Mouse (Mus musculus) MEL (cell line): ENCODE data around the gene Tnfrsf19. TPM values are rescaled to one million over a fixed set of nuclear protein-coding genes. Genes with fewer than 3 reads are reported as not detected.

Source experiments
- DNase-seq: peaks from one replicate; pipeline ENCODE4 v3.0.0; 2011; ENCODE audit warnings: low read depth, low spot score
- H3K27ac ChIP-seq: 2 replicates; pipeline ENCODE4 v1.5.1; 2012; ENCODE audit warnings: low read depth, mild to moderate bottlenecking, control low read depth, low read length, moderate library complexity; ENCODE audit not compliant: control insufficient read depth
- H3K27me3 ChIP-seq, 2 experiments: fragments of 150-350 bp in 1 of 2; sonication (generic) in 1 of 2; 2 replicates each; pipeline ENCODE4 v1.6.1; 2012; ENCODE audit warnings: low read length in 2 of 2, mild to moderate bottlenecking in 2 of 2, improper control_type of control experiment in 1 of 2, moderate library complexity in 1 of 2; ENCODE audit not compliant: insufficient read depth in 2 of 2, control insufficient read depth in 1 of 2
- H3K36me3 ChIP-seq, 2 experiments: 2 replicates each; pipeline ENCODE4 v1.6.1; 2012 to 2014; ENCODE audit warnings: low read length in 2 of 2, improper control_type of control experiment in 1 of 2, inconsistent platforms in 1 of 2, mild to moderate bottlenecking in 1 of 2; ENCODE audit not compliant: insufficient read depth in 2 of 2, control insufficient read depth in 1 of 2
- H3K4me1 ChIP-seq, 2 experiments: fragments of 150-350 bp in 1 of 2; sonication (generic) in 1 of 2; 2 replicates each; pipeline ENCODE4 v1.6.1; 2012; ENCODE audit warnings: low read length in 2 of 2, improper control_type of control experiment in 1 of 2, mild to moderate bottlenecking in 1 of 2; ENCODE audit not compliant: insufficient read depth in 2 of 2, control insufficient read depth in 1 of 2
- H3K4me3 ChIP-seq, 2 experiments: fragments of 150-350 bp in 1 of 2; sonication (generic) in 1 of 2; 2 replicates each; pipeline ENCODE4 v1.5.1; 2012; ENCODE audit warnings: low read depth in 2 of 2, low read length in 2 of 2, mild to moderate bottlenecking in 2 of 2, moderate library complexity in 2 of 2, control low read depth in 1 of 2, improper control_type of control experiment in 1 of 2; ENCODE audit not compliant: control insufficient read depth in 1 of 2, insufficient read depth in 1 of 2
- H3K79me2 ChIP-seq: 2 replicates; pipeline ENCODE4 v1.6.1; 2012; ENCODE audit warnings: mild to moderate bottlenecking, low read length, moderate library complexity; ENCODE audit not compliant: control insufficient read depth, poor library complexity, insufficient read depth
- H3K9ac ChIP-seq: 2 replicates; pipeline ENCODE4 v1.6.1; 2012; ENCODE audit warnings: low read depth, mild to moderate bottlenecking, control low read depth, low read length, moderate library complexity; ENCODE audit not compliant: control insufficient read depth, poor library complexity, severe bottlenecking
- H3K9me3 ChIP-seq: fragments of 150-350 bp; sonication (generic); replicated peaks from 2 replicates; pipeline ENCODE4 v1.6.1; 2012; ENCODE audit warnings: mild to moderate bottlenecking, low read length, improper control_type of control experiment, moderate library complexity; ENCODE audit not compliant: insufficient read depth
- BHLHE40 ChIP-seq: IDR thresholded peaks from 2 replicates; pipeline ENCODE4 v1.6.1; 2012; ENCODE audit warnings: low read depth, mild to moderate bottlenecking, inconsistent platforms, low read length, improper control_type of control experiment, borderline replicate concordance
- CHD1 ChIP-seq: IDR thresholded peaks from 2 replicates; pipeline ENCODE4 v1.6.1; 2012; ENCODE audit warnings: low read depth, mild to moderate bottlenecking, inconsistent platforms, low read length, improper control_type of control experiment
- CTCF ChIP-seq, 3 experiments: IDR thresholded peaks in 2 of 3; conservative IDR thresholded peaks in 1 of 3; 2 replicates each; pipeline ENCODE4 v1.5.1; 2011 to 2012; ENCODE audit warnings: low read length in 3 of 3, low read depth in 2 of 3, mild to moderate bottlenecking in 2 of 3, improper control_type of control experiment in 1 of 3, inconsistent platforms in 1 of 3, mixed read lengths in 1 of 3, moderate library complexity in 1 of 3; ENCODE audit not compliant: control insufficient read depth in 1 of 3, insufficient read depth in 1 of 3, poor library complexity in 1 of 3, severe bottlenecking in 1 of 3
- EP300 ChIP-seq, 2 experiments: IDR thresholded peaks; 2 replicates each; pipeline ENCODE4 v1.6.1; 2011; ENCODE audit warnings: improper control_type of control experiment in 2 of 2, low read length in 2 of 2, low read depth in 1 of 2, mild to moderate bottlenecking in 1 of 2
- GABPA ChIP-seq: IDR thresholded peaks from 2 replicates; pipeline ENCODE4 v1.6.1; 2012; ENCODE audit warnings: low read depth, mild to moderate bottlenecking, inconsistent platforms, low read length, improper control_type of control experiment, moderate library complexity
- MAFK ChIP-seq: IDR thresholded peaks from 2 replicates; pipeline ENCODE4 v1.6.1; 2011; ENCODE audit warnings: low read depth, mild to moderate bottlenecking, low read length, improper control_type of control experiment, borderline replicate concordance
- MAX ChIP-seq: IDR thresholded peaks from 2 replicates; pipeline ENCODE4 v1.6.1; 2011; ENCODE audit warnings: low read length, improper control_type of control experiment
- MEF2A ChIP-seq: IDR thresholded peaks from 2 replicates; pipeline ENCODE4 v1.6.1; 2014; ENCODE audit warnings: low read depth, mild to moderate bottlenecking, inconsistent platforms, low read length, improper control_type of control experiment; ENCODE audit not compliant: poor library complexity, insufficient replicate concordance, severe bottlenecking; ENCODE audit errors: extremely low read depth
- MXI1 ChIP-seq: IDR thresholded peaks from 2 replicates; pipeline ENCODE4 v1.6.1; 2011; ENCODE audit warnings: mild to moderate bottlenecking, low read depth, low read length, improper control_type of control experiment
- MYB ChIP-seq: IDR thresholded peaks from 2 replicates; pipeline ENCODE4 v1.6.1; 2011; ENCODE audit warnings: mild to moderate bottlenecking, low read depth, low read length, improper control_type of control experiment
- RAD21 ChIP-seq: IDR thresholded peaks from 2 replicates; pipeline ENCODE4 v1.6.1; 2011; ENCODE audit warnings: mild to moderate bottlenecking, low read depth, low read length, improper control_type of control experiment
- RCOR1 ChIP-seq: IDR thresholded peaks from 2 replicates; pipeline ENCODE4 v1.6.1; 2012; ENCODE audit warnings: low read depth, mild to moderate bottlenecking, inconsistent platforms, low read length, improper control_type of control experiment
- SMC3 ChIP-seq: IDR thresholded peaks from 2 replicates; pipeline ENCODE4 v1.6.1; 2011; ENCODE audit warnings: low read depth, low read length, improper control_type of control experiment
- TBP ChIP-seq: IDR thresholded peaks from 2 replicates; pipeline ENCODE4 v1.8.0; 2011; ENCODE audit warnings: low read depth, low read length, improper control_type of control experiment
- USF1 ChIP-seq: IDR thresholded peaks from 2 replicates; pipeline ENCODE4 v1.6.1; 2014; ENCODE audit warnings: low read depth, mild to moderate bottlenecking, inconsistent platforms, low read length, improper control_type of control experiment, moderate library complexity
- ZC3H11A ChIP-seq: IDR thresholded peaks from 2 replicates; pipeline ENCODE4 v1.6.1; 2012; ENCODE audit warnings: low read depth, mild to moderate bottlenecking, inconsistent platforms, low read length, improper control_type of control experiment
- ZNF384 ChIP-seq: IDR thresholded peaks from 2 replicates; pipeline ENCODE4 v1.6.1; 2012; ENCODE audit warnings: low read depth, mild to moderate bottlenecking, inconsistent platforms, low read length, improper control_type of control experiment
- polyA plus RNA-seq, 2 experiments: library from polyadenylated mRNA; stranded (reverse) in 1 of 2; unstranded in 1 of 2; fragments of >175 nt in 1 of 2; fragments of >200 nt in 1 of 2; gene quantifications; 2 replicates each; pipeline versions ENCODE4 v1.2.1 to v1.2.4; 2012; ENCODE audit warnings: low replicate concordance in 2 of 2, low read depth in 1 of 2; ENCODE audit not compliant: insufficient read length in 2 of 2, insufficient read depth in 1 of 2, missing spikeins in 1 of 2
- total RNA-seq: library from RNA; depleted of rRNA; stranded (reverse); fragments of 300-350 nt; gene quantifications from 2 replicates; pipeline ENCODE4 v1.2.3, GENCODE M21; 2012

Gene Tnfrsf19
- total and polyA plus RNA-seq, 3 experiments, result not detected

DNA sequence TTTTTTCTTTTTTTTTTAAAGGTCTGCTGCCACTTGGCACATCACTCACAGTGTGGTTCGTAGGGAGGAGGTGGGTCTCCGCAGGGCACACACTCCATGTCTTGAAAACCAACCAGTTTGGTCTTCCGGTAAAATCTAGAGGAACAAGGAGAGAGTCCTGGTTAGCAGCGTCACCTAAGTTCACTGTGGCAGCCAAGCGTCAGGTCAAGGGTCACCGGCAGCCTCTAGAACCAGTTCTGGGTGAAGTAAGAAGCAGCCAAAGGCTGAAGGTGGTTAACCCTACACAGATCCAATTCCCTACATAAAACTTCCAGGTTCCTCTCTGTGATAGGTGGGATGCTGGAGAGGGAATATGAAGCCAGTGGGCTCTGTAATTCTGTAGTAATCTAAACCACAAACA is 49.7 kb downstream of the Tnfrsf19 start:
- Histone ChIP-seq H3K79me2 (no peaks in the 10 kb centered on the region), H3K27me3 (no peaks in the 10 kb centered on the region), H3K4me1 (no peaks in the 10 kb centered on the region), H3K9me3 (no peaks in the 10 kb centered on the region), H3K27ac (no peak overlapping the region), H3K4me3 (no peak overlapping the region), H3K9ac (no peak overlapping the region), H3K36me3 (no peaks in the 10 kb centered on the region)
- DNase-seq, result no peak
- TF ChIP-seq GABPA (no peak), MAFK (no peak), CHD1 (no peak), RAD21 (no peak), SMC3 (no peak)

- DNase-seq, result no peak
- Histone ChIP-seq H3K36me3 (no peaks in the 10 kb centered on the region), H3K79me2 (no peaks in the 10 kb centered on the region), H3K27ac (no peak overlapping the region), H3K9me3 (no peaks in the 10 kb centered on the region), H3K27me3 (no peaks in the 10 kb centered on the region), H3K4me3 (no peak overlapping the region), H3K4me1 (no peaks in the 10 kb centered on the region), H3K9ac (no peak overlapping the region)
- TF ChIP-seq USF1 (peak; percentile 51; the same call in 1 of the 2 replicates), MAX (0 out of 2 replicates have a peak, but pooled peaks have one; percentile 17), MYB (no peak)
Measured at GRCm38 (mm10) chr14:60993506-60993905, 52.8 kb downstream of the Tnfrsf19 start.

GRCm38 (mm10) chr14:60993092-60993491 is 53.2 kb downstream of the Tnfrsf19 start:
- peak overlapping the region in 1 of 2 experiments; percentile 5; a peak in 1 of 4 replicates for H3K4me3 ChIP-seq
- no peaks in the 10 kb centered on the region for H3K79me2 ChIP-seq
- H3K27ac ChIP-seq, result no peak overlapping the region
- TF ChIP-seq EP300 (IDR thresholded peaks at IDR 0.05; ENCODE audit: low read depth in 1 of 2, low read length in 2 of 2) (no peak), MEF2A (no peak), ZC3H11A (no peak), TBP (no peak), CTCF (IDR thresholded peaks at IDR 0.05 in 2 of 3, conservative IDR thresholded peaks at IDR 0.05 in 1 of 3; ENCODE audit: control insufficient read depth in 1 of 3, insufficient read depth in 1 of 3, low read depth in 2 of 3, low read length in 3 of 3, poor library complexity in 1 of 3, severe bottlenecking in 1 of 3) (no peak), CHD1 (no peak), BHLHE40 (no peak), RAD21 (no peak), RCOR1 (no peak), MXI1 (no peak), SMC3 (no peak), ZNF384 (no peak)
- H3K27me3 ChIP-seq, result no peaks in the 10 kb centered on the region
- H3K9me3 ChIP-seq, result no peaks in the 10 kb centered on the region
- H3K4me1 ChIP-seq, result no peaks in the 10 kb centered on the region
- H3K36me3 ChIP-seq, result no peaks in the 10 kb centered on the region
- DNase-seq, result peak; percentile 9
- no peak overlapping the region for H3K9ac ChIP-seq
